11 mouse cellular contexts compared by ENCODE assay signal in genomic region chr8:70646775-70647174, GRCm38 (mm10). TPM values are rescaled to one million over a fixed set of nuclear protein-coding genes. Genes with fewer than 3 reads are reported as not detected.
DNase-seq lines count a peak whose midpoint lies in the region; ATAC-seq and TF ChIP-seq lines count a peak whose summit lies in the region.
"Had no signal": no experiment of that assay in that cellular context is flagged by ENCODE, and none has a peak within 500 bp of the region (broad histone marks: within the 10 kb centered on the region; RNA-seq: fewer than 3 reads in every experiment).

No protein-coding gene starts in this region.

- TF ChIP-seq POLR2A in bone marrow macrophage, adult 2 months (IDR thresholded peaks at IDR 0.05; ENCODE audit: borderline replicate concordance, low read depth, low read length) = no peak

- intact Hi-C loops in heart, postnatal 10 days (cut with DNase I) = no loop called here

- no peak for ATAC-seq in heart, embryonic 13.5 days (ENCODE audit: extremely low read depth, insufficient number of reproducible peaks, low FRiP score, low TSS enrichment)
- ATAC-seq in midbrain, embryonic 12.5 days (ENCODE audit: low FRiP score, low read depth) = no peak
- no peak for ATAC-seq in midbrain, embryonic 16.5 days
- no peak for ATAC-seq in neural tube, embryonic 13.5 days (ENCODE audit: low read depth)
- no peak for ATAC-seq in activated CD4-positive, CD25-positive, alpha-beta regulatory T cell, adult 4 months

- peaks cover 27% of the 10 kb centered on the region for H3K36me3 ChIP-seq in heart, embryonic 13.5 days
- peaks cover 24% of the 10 kb centered on the region for H3K36me3 ChIP-seq in midbrain, embryonic 12.5 days
- H3K36me3 ChIP-seq in midbrain, embryonic 16.5 days (ENCODE audit: control insufficient read depth, insufficient read depth, low read length) = peaks cover 10% of the 10 kb centered on the region
- peaks cover 31% of the 10 kb centered on the region for H3K36me3 ChIP-seq in neural tube, embryonic 13.5 days

- H3K9ac ChIP-seq in heart, embryonic 13.5 days = peak overlapping the region; percentile 60
- H3K9ac ChIP-seq in midbrain, embryonic 12.5 days (replicated peaks) = no peak overlapping the region
- no peak overlapping the region for H3K9ac ChIP-seq in midbrain, embryonic 16.5 days (ENCODE audit: low read depth, low read length)
- peak overlapping the region; percentile 41; the same call in 1 of the 2 replicates for H3K9ac ChIP-seq in neural tube, embryonic 13.5 days

- no peaks in the 10 kb centered on the region for H3K9me3 ChIP-seq in heart, embryonic 13.5 days
- no peaks in the 10 kb centered on the region for H3K9me3 ChIP-seq in midbrain, embryonic 12.5 days
- no peaks in the 10 kb centered on the region for H3K9me3 ChIP-seq in midbrain, embryonic 16.5 days (replicated peaks; ENCODE audit: control insufficient read depth, low read length, poor library complexity, severe bottlenecking)
- no peaks in the 10 kb centered on the region for H3K9me3 ChIP-seq in neural tube, embryonic 13.5 days
- H3K9me3 ChIP-seq: G1E had no signal

- H3K27me3 ChIP-seq in heart, embryonic 13.5 days (replicated peaks) = no peaks in the 10 kb centered on the region
- no peaks in the 10 kb centered on the region for H3K27me3 ChIP-seq in midbrain, embryonic 12.5 days
- no peaks in the 10 kb centered on the region for H3K27me3 ChIP-seq in midbrain, embryonic 16.5 days (ENCODE audit: control insufficient read depth, insufficient read depth, low read depth, low read length)
- no peaks in the 10 kb centered on the region for H3K27me3 ChIP-seq in neural tube, embryonic 13.5 days

- DNase-seq in heart, postnatal 10 days = no peak
- DNase-seq: cerebellum, postnatal 25 days; gastrocnemius, postnatal 25 days; lung, postnatal 4 days had no signal

- TF ChIP-seq CTCF in bone marrow macrophage, adult 2 months (IDR thresholded peaks at IDR 0.05; ENCODE audit: low read depth, low read length) = no peak

- H3K27ac ChIP-seq in heart, embryonic 13.5 days (replicated peaks) = peak overlapping the region; percentile 89
- H3K27ac ChIP-seq in midbrain, embryonic 12.5 days (replicated peaks) = peak overlapping the region; percentile 61
- H3K27ac ChIP-seq in midbrain, embryonic 16.5 days (ENCODE audit: low read length) = no peak overlapping the region
- H3K27ac ChIP-seq in bone marrow macrophage, adult 2 months (ENCODE audit: insufficient read depth, low read depth, low read length) = peak overlapping the region; percentile 97
- H3K27ac ChIP-seq in neural tube, embryonic 13.5 days (replicated peaks) = no peak overlapping the region

- H3K4me2 ChIP-seq in heart, embryonic 13.5 days = no peak overlapping the region
- H3K4me2 ChIP-seq in midbrain, embryonic 12.5 days (replicated peaks) = no peak overlapping the region
- no peak overlapping the region for H3K4me2 ChIP-seq in midbrain, embryonic 16.5 days (ENCODE audit: low read length)
- H3K4me2 ChIP-seq in neural tube, embryonic 13.5 days = no peak overlapping the region

- H3K4me3 ChIP-seq in heart, embryonic 13.5 days = no peak overlapping the region
- no peak overlapping the region for H3K4me3 ChIP-seq in midbrain, embryonic 12.5 days
- no peak overlapping the region for H3K4me3 ChIP-seq in midbrain, embryonic 16.5 days (ENCODE audit: low read depth, low read length)
- no peak overlapping the region for H3K4me3 ChIP-seq in bone marrow macrophage, adult 2 months (ENCODE audit: insufficient read depth, low read length)
- H3K4me3 ChIP-seq in neural tube, embryonic 13.5 days = no peak overlapping the region

- H3K4me1 ChIP-seq in heart, embryonic 13.5 days = peaks cover 52% of the 10 kb centered on the region
- peaks cover 24% of the 10 kb centered on the region for H3K4me1 ChIP-seq in midbrain, embryonic 12.5 days
- H3K4me1 ChIP-seq in midbrain, embryonic 16.5 days (ENCODE audit: control insufficient read depth, insufficient read depth, low read length) = peaks cover 4% of the 10 kb centered on the region; the same call in 1 of the 2 replicates
- peaks cover 65% of the 10 kb centered on the region for H3K4me1 ChIP-seq in bone marrow macrophage, adult 2 months (ENCODE audit: control insufficient read depth, insufficient read depth, low read length)
- H3K4me1 ChIP-seq in neural tube, embryonic 13.5 days (replicated peaks) = peaks cover 61% of the 10 kb centered on the region

RNA-seq across cellular contexts. Expression of gene Pgpep1, which starts 13.4 kb away (rescaled TPM):
- 33.7 and 37.3 TPM in 2 replicates for polyA plus RNA-seq in heart, embryonic 13.5 days (2015; fragmentation: Nextera tagmentation; extraction: Ambion mirVana)
- 10 to 100 TPM; 39.6 to 42.9 TPM for total RNA-seq in heart, postnatal 10 days (2021)
- polyA plus RNA-seq in midbrain, embryonic 12.5 days (2016; fragmentation: Nextera tagmentation; extraction: Ambion mirVana) = 82.7 and 93.7 TPM in 2 replicates
- polyA plus RNA-seq in midbrain, embryonic 16.5 days (2015; fragmentation: Nextera tagmentation; extraction: Ambion mirVana) = 67.2 and 69.7 TPM in 2 replicates
- 33.0 and 35.2 TPM in 2 replicates for polyA plus RNA-seq in bone marrow macrophage, adult 2 months (2012; ENCODE audit: insufficient read depth, insufficient read length, missing spikeins)
- 102 and 108 TPM in 2 replicates for polyA plus RNA-seq in neural tube, embryonic 13.5 days (2015; fragmentation: Nextera tagmentation; extraction: Ambion mirVana)
- polyA plus RNA-seq in activated CD4-positive, CD25-positive, alpha-beta regulatory T cell, adult 4 months (2017; shearing (Covaris generic)) = 1 to 10 TPM; 7.1 to 7.4 TPM

RNA-seq across cellular contexts. Expression of gene Gdf15, which starts 14.5 kb away (rescaled TPM):
- polyA plus RNA-seq in heart, embryonic 13.5 days (2015; fragmentation: Nextera tagmentation; extraction: Ambion mirVana) = 0.86 and 1.2 TPM in 2 replicates
- total RNA-seq in heart, postnatal 10 days (2021) = 1 to 10 TPM in 1 of 2 experiments, under 1 TPM in 1; 0.86 to 1.1 TPM
- 0.17 TPM in 1 of 2 replicates, not detected in the other for polyA plus RNA-seq in midbrain, embryonic 12.5 days (2016; fragmentation: Nextera tagmentation; extraction: Ambion mirVana)
- 0.35 and 0.39 TPM in 2 replicates for polyA plus RNA-seq in midbrain, embryonic 16.5 days (2015; fragmentation: Nextera tagmentation; extraction: Ambion mirVana)
- polyA plus RNA-seq in bone marrow macrophage, adult 2 months (2012; ENCODE audit: insufficient read depth, insufficient read length, missing spikeins) = 3.3 and 4.9 TPM in 2 replicates
- not detected in 2 replicates for polyA plus RNA-seq in neural tube, embryonic 13.5 days (2015; fragmentation: Nextera tagmentation; extraction: Ambion mirVana)
- not detected for polyA plus RNA-seq in activated CD4-positive, CD25-positive, alpha-beta regulatory T cell, adult 4 months (2017; shearing (Covaris generic))
- total RNA-seq: G1E had no signal

RNA-seq across cellular contexts. Expression of gene Lsm4, which starts 26.3 kb away (rescaled TPM):
- polyA plus RNA-seq in heart, embryonic 13.5 days (2015; fragmentation: Nextera tagmentation; extraction: Ambion mirVana) = 269 and 297 TPM in 2 replicates
- total RNA-seq in heart, postnatal 10 days (2021) = 10 to 100 TPM; 82.8 to 94.1 TPM
- 255 and 263 TPM in 2 replicates for polyA plus RNA-seq in midbrain, embryonic 12.5 days (2016; fragmentation: Nextera tagmentation; extraction: Ambion mirVana)
- polyA plus RNA-seq in midbrain, embryonic 16.5 days (2015; fragmentation: Nextera tagmentation; extraction: Ambion mirVana) = 137 and 143 TPM in 2 replicates
- polyA plus RNA-seq in bone marrow macrophage, adult 2 months (2012; ENCODE audit: insufficient read depth, insufficient read length, missing spikeins) = 62.3 and 65.9 TPM in 2 replicates
- 214 and 215 TPM in 2 replicates for polyA plus RNA-seq in neural tube, embryonic 13.5 days (2015; fragmentation: Nextera tagmentation; extraction: Ambion mirVana)
- 100 to 1,000 TPM; 115 to 120 TPM for polyA plus RNA-seq in activated CD4-positive, CD25-positive, alpha-beta regulatory T cell, adult 4 months (2017; shearing (Covaris generic))

RNA-seq across cellular contexts. Expression of gene Lrrc25, which starts 30.8 kb away (rescaled TPM):
- polyA plus RNA-seq in heart, embryonic 13.5 days (2015; fragmentation: Nextera tagmentation; extraction: Ambion mirVana) = 1.5 and 2.7 TPM in 2 replicates
- total RNA-seq in heart, postnatal 10 days (2021) = 1 to 10 TPM; 1.1 to 1.6 TPM
- polyA plus RNA-seq in midbrain, embryonic 12.5 days (2016; fragmentation: Nextera tagmentation; extraction: Ambion mirVana) = 1.0 and 1.6 TPM in 2 replicates
- polyA plus RNA-seq in midbrain, embryonic 16.5 days (2015; fragmentation: Nextera tagmentation; extraction: Ambion mirVana) = 0.64 and 0.97 TPM in 2 replicates
- 185 and 197 TPM in 2 replicates for polyA plus RNA-seq in bone marrow macrophage, adult 2 months (2012; ENCODE audit: insufficient read depth, insufficient read length, missing spikeins)
- 1.5 and 1.8 TPM in 2 replicates for polyA plus RNA-seq in neural tube, embryonic 13.5 days (2015; fragmentation: Nextera tagmentation; extraction: Ambion mirVana)
- polyA plus RNA-seq in activated CD4-positive, CD25-positive, alpha-beta regulatory T cell, adult 4 months (2017; shearing (Covaris generic)) = 1 to 10 TPM in 1 of 2 experiments, under 1 TPM in 1; 0.54 to 1.0 TPM

RNA-seq across cellular contexts. Expression of gene Ssbp4, which starts 38.1 kb away (rescaled TPM):
- polyA plus RNA-seq in heart, embryonic 13.5 days (2015; fragmentation: Nextera tagmentation; extraction: Ambion mirVana) = 63.3 and 70.9 TPM in 2 replicates
- 10 to 100 TPM; 54.7 to 55.6 TPM for total RNA-seq in heart, postnatal 10 days (2021)
- 115 and 118 TPM in 2 replicates for polyA plus RNA-seq in midbrain, embryonic 12.5 days (2016; fragmentation: Nextera tagmentation; extraction: Ambion mirVana)
- 151 and 173 TPM in 2 replicates for polyA plus RNA-seq in midbrain, embryonic 16.5 days (2015; fragmentation: Nextera tagmentation; extraction: Ambion mirVana)
- polyA plus RNA-seq in bone marrow macrophage, adult 2 months (2012; ENCODE audit: insufficient read depth, insufficient read length, missing spikeins) = 106 and 123 TPM in 2 replicates
- 117 and 141 TPM in 2 replicates for polyA plus RNA-seq in neural tube, embryonic 13.5 days (2015; fragmentation: Nextera tagmentation; extraction: Ambion mirVana)
- polyA plus RNA-seq in activated CD4-positive, CD25-positive, alpha-beta regulatory T cell, adult 4 months (2017; shearing (Covaris generic)) = 10 to 100 TPM; 15.8 to 17.7 TPM

Comparison
In these comparisons a context has a peak if more than half of its experiments do, and no peak if none do; other contexts are left out.
1. H3K27ac ChIP-seq: peak in heart, embryonic 13.5 days (single experiment), midbrain, embryonic 12.5 days (single experiment) and bone marrow macrophage, adult 2 months (single experiment); none in midbrain, embryonic 16.5 days (single experiment) and neural tube, embryonic 13.5 days (single experiment).
2. H3K9ac ChIP-seq: peak in heart, embryonic 13.5 days (single experiment) and neural tube, embryonic 13.5 days (single experiment); none in midbrain, embryonic 12.5 days (single experiment) and midbrain, embryonic 16.5 days (single experiment).